Mouse (Mus musculus): ENCODE measurements around the gene Plcz1. TPM values are rescaled to one million over a fixed set of nuclear protein-coding genes. Genes with fewer than 3 reads are reported as not detected.

Plcz1 gene
- polyA plus RNA-seq, 1 experiment, result 99.6 TPM

- H3K4me3 ChIP-seq (ENCODE audit: control insufficient read depth, low read depth, low read length), result no peak overlapping the region
Measured at GRCm38 (mm10) chr6:139978114-139978513, 63.1 kb downstream of the Plcz1 start.

GRCm38 (mm10) chr6:139974668-139975067, 66.6 kb downstream of the Plcz1 start:
- TF ChIP-seq POLR2A (IDR thresholded peaks at IDR 0.05; ENCODE audit: control insufficient read depth, low read depth, low read length) (no peak), CTCF (IDR thresholded peaks at IDR 0.05; ENCODE audit: control insufficient read depth, insufficient read depth, insufficient replicate concordance, low read depth, low read length) (no peak)
- no peak overlapping the region for H3K4me3 ChIP-seq (ENCODE audit: control insufficient read depth, low read depth, low read length)

More at GRCm38 (mm10) chr6:139978114-139978513, 63.1 kb downstream of the Plcz1 start:
- Histone ChIP-seq H3K27me3 (ENCODE audit: control insufficient read depth, insufficient read depth, low read length) (no peaks in the 10 kb centered on the region), H3K36me3 (ENCODE audit: control insufficient read depth, insufficient read depth, low read length) (no peaks in the 10 kb centered on the region), H3K27ac (ENCODE audit: control insufficient read depth, insufficient read depth, low read depth, low read length) (no peak overlapping the region), H3K4me1 (ENCODE audit: control insufficient read depth, insufficient read depth, low read length) (no peaks in the 10 kb centered on the region)
- TF ChIP-seq CTCF (IDR thresholded peaks at IDR 0.05; ENCODE audit: control insufficient read depth, insufficient read depth, insufficient replicate concordance, low read depth, low read length) (no peak), POLR2A (IDR thresholded peaks at IDR 0.05; ENCODE audit: control insufficient read depth, low read depth, low read length) (no peak)

GRCm38 (mm10) chr6:139971608-139972298, 69.5 kb downstream of the Plcz1 start:
- TF ChIP-seq POLR2A (IDR thresholded peaks at IDR 0.05; ENCODE audit: control insufficient read depth, low read depth, low read length) (no peak), CTCF (IDR thresholded peaks at IDR 0.05; ENCODE audit: control insufficient read depth, insufficient read depth, insufficient replicate concordance, low read depth, low read length) (no peak)
- H3K36me3 ChIP-seq (ENCODE audit: control insufficient read depth, insufficient read depth, low read length), result no peaks in the 10 kb centered on the region
- no peak overlapping the region for H3K27ac ChIP-seq (ENCODE audit: control insufficient read depth, insufficient read depth, low read depth, low read length)
- H3K4me3 ChIP-seq (ENCODE audit: control insufficient read depth, low read depth, low read length), result no peak overlapping the region
- no peaks in the 10 kb centered on the region for H3K27me3 ChIP-seq (ENCODE audit: control insufficient read depth, insufficient read depth, low read length)
- H3K4me1 ChIP-seq (ENCODE audit: control insufficient read depth, insufficient read depth, low read length), result no peaks in the 10 kb centered on the region

More at GRCm38 (mm10) chr6:139974668-139975067, 66.6 kb downstream of the Plcz1 start:
- Histone ChIP-seq H3K27me3 (ENCODE audit: control insufficient read depth, insufficient read depth, low read length) (no peaks in the 10 kb centered on the region), H3K27ac (ENCODE audit: control insufficient read depth, insufficient read depth, low read depth, low read length) (no peak overlapping the region), H3K4me1 (ENCODE audit: control insufficient read depth, insufficient read depth, low read length) (no peaks in the 10 kb centered on the region), H3K36me3 (ENCODE audit: control insufficient read depth, insufficient read depth, low read length) (no peaks in the 10 kb centered on the region)

DNA sequence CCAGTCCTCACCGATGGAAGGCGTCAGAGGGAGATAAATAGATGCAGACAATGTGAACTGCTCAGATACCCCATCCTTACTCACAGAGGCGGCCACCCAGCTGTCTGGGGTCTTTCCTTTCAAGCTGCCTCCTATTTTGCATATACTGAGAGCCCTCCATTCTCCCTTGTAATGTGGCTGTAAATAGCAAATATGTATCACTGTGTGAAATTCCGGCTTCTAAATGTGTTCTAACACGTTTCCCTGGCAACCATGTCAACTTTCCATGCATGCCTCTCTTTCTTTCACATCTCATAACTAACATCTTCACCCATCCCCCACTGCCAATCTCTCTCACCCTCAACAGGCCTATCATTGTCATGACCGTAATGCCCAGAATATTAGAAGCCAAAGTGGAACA, 74.6 kb downstream of the Plcz1 start:
- no peaks in the 10 kb centered on the region for H3K36me3 ChIP-seq (ENCODE audit: control insufficient read depth, insufficient read depth, low read length)
- no peak overlapping the region for H3K27ac ChIP-seq (ENCODE audit: control insufficient read depth, insufficient read depth, low read depth, low read length)
- no peaks in the 10 kb centered on the region for H3K4me1 ChIP-seq (ENCODE audit: control insufficient read depth, insufficient read depth, low read length)
- no peak overlapping the region for H3K4me3 ChIP-seq (ENCODE audit: control insufficient read depth, low read depth, low read length)
- no peaks in the 10 kb centered on the region for H3K27me3 ChIP-seq (ENCODE audit: control insufficient read depth, insufficient read depth, low read length)
- no peak for TF ChIP-seq CTCF (IDR thresholded peaks at IDR 0.05; ENCODE audit: control insufficient read depth, insufficient read depth, insufficient replicate concordance, low read depth, low read length)
- TF ChIP-seq POLR2A (IDR thresholded peaks at IDR 0.05; ENCODE audit: control insufficient read depth, low read depth, low read length), result no peak

GRCm38 (mm10) chr6:139964895-139965294, 76.4 kb downstream of the Plcz1 start:
- Histone ChIP-seq H3K4me3 (ENCODE audit: control insufficient read depth, low read depth, low read length) (no peak overlapping the region), H3K36me3 (ENCODE audit: control insufficient read depth, insufficient read depth, low read length) (no peaks in the 10 kb centered on the region), H3K27ac (ENCODE audit: control insufficient read depth, insufficient read depth, low read depth, low read length) (no peak overlapping the region), H3K4me1 (ENCODE audit: control insufficient read depth, insufficient read depth, low read length) (no peaks in the 10 kb centered on the region), H3K27me3 (ENCODE audit: control insufficient read depth, insufficient read depth, low read length) (no peaks in the 10 kb centered on the region)
- TF ChIP-seq POLR2A (IDR thresholded peaks at IDR 0.05; ENCODE audit: control insufficient read depth, low read depth, low read length) (no peak), CTCF (IDR thresholded peaks at IDR 0.05; ENCODE audit: control insufficient read depth, insufficient read depth, insufficient replicate concordance, low read depth, low read length) (no peak)

DNA sequence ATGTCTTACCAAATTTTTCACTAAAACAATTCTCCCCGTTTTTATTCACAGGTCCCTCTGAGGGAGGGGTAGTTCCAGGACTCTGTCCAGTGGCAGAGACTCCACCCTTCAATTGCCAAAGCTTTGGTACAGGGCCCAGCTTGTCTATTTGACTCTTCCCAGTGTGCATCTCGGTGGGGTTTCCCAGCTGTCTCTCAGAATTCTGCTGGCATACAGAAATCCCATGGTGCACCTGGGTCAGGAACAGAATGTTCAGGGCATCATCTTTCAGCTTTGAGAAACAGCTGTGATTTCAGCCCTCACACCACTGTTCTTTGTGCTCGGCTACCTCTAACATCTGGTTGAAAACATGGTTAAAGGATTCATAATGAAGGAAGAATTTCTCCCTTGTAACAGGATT, 77.5 kb downstream of the Plcz1 start:
- Histone ChIP-seq H3K4me1 (ENCODE audit: control insufficient read depth, insufficient read depth, low read length) (no peaks in the 10 kb centered on the region), H3K27ac (ENCODE audit: control insufficient read depth, insufficient read depth, low read depth, low read length) (no peak overlapping the region), H3K36me3 (ENCODE audit: control insufficient read depth, insufficient read depth, low read length) (no peaks in the 10 kb centered on the region), H3K4me3 (ENCODE audit: control insufficient read depth, low read depth, low read length) (no peak overlapping the region), H3K27me3 (ENCODE audit: control insufficient read depth, insufficient read depth, low read length) (no peaks in the 10 kb centered on the region)
- TF ChIP-seq POLR2A (IDR thresholded peaks at IDR 0.05; ENCODE audit: control insufficient read depth, low read depth, low read length), result no peak
- TF ChIP-seq CTCF (IDR thresholded peaks at IDR 0.05; ENCODE audit: control insufficient read depth, insufficient read depth, insufficient replicate concordance, low read depth, low read length), result no peak

GRCm38 (mm10) chr6:139957531-139958241, 83.6 kb downstream of the Plcz1 start:
- Histone ChIP-seq H3K27me3 (ENCODE audit: control insufficient read depth, insufficient read depth, low read length) (no peaks in the 10 kb centered on the region), H3K27ac (ENCODE audit: control insufficient read depth, insufficient read depth, low read depth, low read length) (no peak overlapping the region), H3K36me3 (ENCODE audit: control insufficient read depth, insufficient read depth, low read length) (no peaks in the 10 kb centered on the region), H3K4me1 (ENCODE audit: control insufficient read depth, insufficient read depth, low read length) (no peaks in the 10 kb centered on the region), H3K4me3 (ENCODE audit: control insufficient read depth, low read depth, low read length) (no peak overlapping the region)
- TF ChIP-seq CTCF (IDR thresholded peaks at IDR 0.05; ENCODE audit: control insufficient read depth, insufficient read depth, insufficient replicate concordance, low read depth, low read length) (no peak), POLR2A (IDR thresholded peaks at IDR 0.05; ENCODE audit: control insufficient read depth, low read depth, low read length) (no peak)

Measured in testis, adult 2 months (tissue).